Mouse (Mus musculus): ENCODE data around the gene Kcnip1. TPM values are rescaled to one million over a fixed set of nuclear protein-coding genes. Genes with fewer than 3 reads are reported as not detected.

Gene Kcnip1
- total RNA-seq, 4 experiments from 2014 or later: not detected

Other genes starting within 250 kb of the Kcnip1 start
- gene Kcnmb1, start 30.1 kb downstream of the Kcnip1 start, total RNA-seq (2022): under 1 TPM; 0.12 to 0.31 (median 0.15) TPM
- under 1 TPM; 0.19 to 0.62 (median 0.36) TPM for gene Lcp2, start 53.8 kb upstream of the Kcnip1 start, total RNA-seq (2022)
- not detected for gene 4930469K13Rik, start 105.4 kb upstream of the Kcnip1 start, total RNA-seq (2022)
- not detected for gene Foxi1, start 214.9 kb upstream of the Kcnip1 start, total RNA-seq (2022)